Mouse (Mus musculus) gastrocnemius, adult 2 months (tissue): Measurements from ENCODE around the gene Sorl1. TPM values are rescaled to one million over a fixed set of nuclear protein-coding genes. Genes with fewer than 3 reads are reported as not detected.

Experiments used
- DNase-seq: peaks from one replicate; pipeline ENCODE4 v3.0.0; 2022
- H3K27ac ChIP-seq: fragments of 200-600 bp; 2 replicates; pipeline ENCODE4 v1.8.1; 2022; ENCODE audit warnings: mild to moderate bottlenecking
- H3K4me3 ChIP-seq: fragments of 200-600 bp; 2 replicates; pipeline ENCODE4 v1.8.1; 2022; ENCODE audit warnings: mild to moderate bottlenecking, moderate library complexity
- CTCF ChIP-seq: fragments of 200-600 bp; IDR thresholded peaks from 2 replicates; pipeline ENCODE4 v1.8.1; 2022; ENCODE audit warnings: antibody characterized with exemption, mild to moderate bottlenecking, moderate library complexity
- intact Hi-C: fragments of 180-260 bp; cut with DNase I; formaldehyde crosslinking; loops from one replicate; pipeline ENCODE4 v1.15.1; 2025
- total RNA-seq, 2 experiments: library from RNA; stranded (reverse); gene quantifications; 2 replicates each; pipeline ENCODE4 v1.2.3; 2021

Gene Sorl1
- total RNA-seq, 2 experiments from 2014 or later = 38.7 to 43.4 TPM

DNA sequence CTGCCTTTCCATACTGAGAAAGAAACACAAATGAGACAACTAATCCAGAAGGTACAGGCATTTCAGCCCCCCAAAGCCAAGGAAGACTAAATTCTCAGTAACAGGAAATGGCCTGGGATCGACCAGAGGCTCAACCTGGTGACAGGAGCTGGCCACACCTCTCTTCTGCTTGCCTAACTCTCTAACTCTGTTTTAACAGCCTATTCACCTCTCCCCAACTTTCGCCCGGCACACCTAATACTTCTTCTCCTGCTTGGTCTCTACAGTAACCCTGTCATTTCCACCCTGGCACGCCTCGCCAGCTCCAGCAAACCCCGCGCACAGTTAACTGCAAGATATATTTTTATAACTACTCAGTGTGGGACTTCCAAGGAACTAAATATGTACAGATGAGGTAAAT lies 9.0 kb downstream of the Sorl1 start:
- DNase-seq = no peak
- intact Hi-C loops = no loop called here
- no peak for TF ChIP-seq CTCF
- peak overlapping the region; percentile 40; the same call in 1 of the 2 replicates for H3K27ac ChIP-seq
- no peak overlapping the region for H3K4me3 ChIP-seq

DNA sequence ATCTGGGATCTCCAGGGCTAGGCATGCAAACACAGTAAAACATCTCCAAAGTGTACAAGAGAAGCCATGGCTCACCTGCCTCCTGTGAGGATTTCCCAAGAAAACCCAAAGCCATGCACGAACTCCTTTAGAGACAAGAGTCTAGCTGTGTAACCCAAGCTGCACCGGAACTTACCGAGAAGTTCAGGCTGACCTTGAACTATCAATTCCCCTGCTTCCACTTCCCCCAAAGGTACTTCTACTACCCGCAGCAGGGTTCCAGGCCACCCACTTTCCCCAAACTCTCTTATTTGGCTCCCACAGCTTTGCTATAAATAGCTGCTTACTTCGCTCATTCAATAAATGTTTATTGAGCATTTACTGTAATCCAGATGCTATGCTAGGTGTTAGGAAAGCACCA lies 10.8 kb downstream of the Sorl1 start:
- no peak for TF ChIP-seq CTCF
- intact Hi-C loops = no loop called here
- no peak overlapping the region for H3K4me3 ChIP-seq
- peak overlapping the region; percentile 94 for H3K27ac ChIP-seq
- no peak for DNase-seq

DNA sequence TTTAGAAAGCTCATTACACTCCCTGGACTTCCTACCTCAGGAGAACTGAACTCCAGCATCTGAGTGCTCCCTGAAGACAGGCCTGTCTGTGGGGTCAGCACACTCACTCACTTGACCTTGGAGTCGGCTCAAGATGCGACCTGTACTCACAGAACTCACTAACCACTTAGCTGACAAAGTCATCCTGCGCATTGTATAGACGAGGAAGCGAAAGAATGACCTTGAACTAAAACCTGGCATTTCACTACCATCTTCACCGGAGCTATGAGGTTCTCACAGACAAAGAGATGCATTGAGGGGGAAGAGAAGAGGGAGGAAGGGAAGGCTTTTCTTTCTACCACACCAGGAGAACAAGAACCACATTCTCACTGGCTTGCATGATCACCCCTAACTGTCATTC lies 11.4 kb downstream of the Sorl1 start:
- no peak for DNase-seq
- intact Hi-C loops = no loop called here

DNA sequence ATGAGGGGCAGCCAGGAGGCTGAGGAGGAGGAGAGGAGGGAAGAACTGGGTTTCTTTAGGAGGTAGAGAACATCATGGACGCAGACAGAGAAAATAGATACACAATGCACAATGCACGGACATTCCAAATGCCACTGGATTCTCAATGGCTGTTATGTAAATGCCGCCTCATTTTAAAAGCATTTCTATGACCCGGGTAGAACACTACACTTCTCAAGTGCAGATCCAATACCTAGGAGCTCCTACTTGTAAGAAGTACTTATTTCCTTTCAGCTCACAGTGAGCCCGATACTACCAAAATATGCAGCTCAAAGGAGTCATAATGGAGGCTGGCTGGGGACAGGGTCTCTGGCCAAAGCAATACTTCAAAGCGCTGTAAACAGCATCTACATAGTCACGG lies 12.8 kb downstream of the Sorl1 start:
- no peak for TF ChIP-seq CTCF
- no peak for DNase-seq
- intact Hi-C loops = no loop called here
- peak overlapping the region; percentile 36 for H3K4me3 ChIP-seq
- H3K27ac ChIP-seq = peak overlapping the region; percentile 94

More for the DNA sequence above, 11.4 kb downstream of the Sorl1 start:
- Histone ChIP-seq H3K4me3 (no peak overlapping the region), H3K27ac (peak overlapping the region; percentile 94)
- TF ChIP-seq CTCF = no peak

DNA sequence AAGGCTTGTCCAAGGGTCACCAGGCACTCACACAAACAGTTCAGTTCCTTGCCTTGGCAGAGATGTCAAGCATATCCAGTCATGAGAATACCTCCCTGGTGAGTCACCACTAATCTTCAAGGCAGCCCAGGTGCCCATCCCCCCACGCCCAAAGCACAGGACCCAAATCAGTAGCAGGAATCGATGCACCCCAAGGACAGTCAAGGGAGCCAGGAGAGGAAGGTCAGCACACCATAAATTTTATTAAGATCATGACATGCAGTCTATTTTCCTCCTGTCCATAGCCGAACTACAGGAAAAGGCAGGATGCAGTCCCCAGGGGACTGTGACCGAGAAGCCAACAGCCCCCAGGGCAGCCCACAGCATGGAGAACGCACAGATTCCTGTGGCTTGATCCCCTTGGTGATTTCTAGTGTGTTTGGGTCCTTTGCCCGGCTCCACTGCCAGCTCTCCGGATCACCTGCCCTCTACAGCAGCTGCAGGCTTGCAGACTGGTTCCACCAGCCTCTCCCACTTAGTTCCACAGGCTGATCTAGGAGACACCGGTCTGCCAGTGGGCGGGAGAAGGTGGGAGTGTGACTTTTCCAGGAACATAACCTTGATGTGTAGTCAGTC lies 14.2 kb downstream of the Sorl1 start:
- peak; percentile 86 for DNase-seq
- H3K4me3 ChIP-seq = peak overlapping the region; percentile 36
- peak overlapping the region; percentile 94 for H3K27ac ChIP-seq
- intact Hi-C loops = no loop called here
- TF ChIP-seq CTCF = no peak

DNA sequence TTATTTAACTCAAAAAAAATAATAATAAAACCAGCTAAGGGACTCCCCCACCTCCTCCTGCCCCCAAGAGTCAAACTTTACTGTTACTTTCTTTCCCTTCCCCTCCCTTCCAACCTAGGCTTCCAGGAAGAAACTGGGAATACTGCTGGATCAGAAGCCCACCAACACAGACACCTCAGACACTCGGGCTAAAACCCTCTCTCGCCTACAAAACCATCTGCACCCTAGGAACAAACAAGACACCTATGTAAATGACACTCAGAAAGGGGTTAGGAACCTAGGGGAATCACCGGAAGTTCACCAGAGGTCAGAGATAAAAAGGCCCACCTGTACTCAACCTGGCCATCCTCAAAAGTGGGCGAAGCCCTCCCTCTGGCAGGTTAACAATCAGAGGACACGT lies 15.0 kb downstream of the Sorl1 start:
- Histone ChIP-seq H3K27ac (peak overlapping the region; percentile 94), H3K4me3 (peak overlapping the region; percentile 29)
- intact Hi-C loops = no loop called here
- no peak for TF ChIP-seq CTCF
- DNase-seq = peak; percentile 14

DNA sequence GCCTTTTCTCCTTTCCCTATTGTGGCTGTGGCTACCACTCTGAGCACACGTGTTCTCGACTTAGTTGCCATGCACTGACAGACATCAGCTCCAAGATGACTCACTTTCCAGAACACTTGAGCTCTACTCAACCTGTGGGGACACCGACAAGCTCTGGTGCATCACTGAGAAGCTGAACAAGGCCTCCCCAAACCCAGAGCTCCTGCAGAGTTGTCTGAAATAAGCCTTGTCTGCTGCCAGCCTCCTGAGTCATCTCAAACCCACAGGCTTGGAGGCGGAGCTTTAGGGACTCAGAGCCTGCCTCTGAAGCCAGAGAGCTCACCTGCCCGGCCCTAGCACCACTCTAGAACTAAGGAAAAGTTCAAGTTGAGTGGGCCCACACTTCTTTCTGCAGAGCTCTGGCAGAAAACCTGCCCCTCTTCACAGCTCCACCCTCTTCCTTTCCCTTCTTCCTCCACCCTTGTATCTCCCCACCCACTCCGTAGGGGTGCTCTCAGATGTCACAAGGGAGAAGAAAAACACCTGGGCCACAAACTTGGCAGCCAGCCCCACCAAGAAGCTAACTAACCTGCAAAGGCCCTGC lies 15.6 kb downstream of the Sorl1 start:
- peak overlapping the region; percentile 94 for H3K27ac ChIP-seq
- intact Hi-C loops = no loop called here
- no peak for TF ChIP-seq CTCF
- DNase-seq = peak; percentile 35
- H3K4me3 ChIP-seq = no peak overlapping the region

DNA sequence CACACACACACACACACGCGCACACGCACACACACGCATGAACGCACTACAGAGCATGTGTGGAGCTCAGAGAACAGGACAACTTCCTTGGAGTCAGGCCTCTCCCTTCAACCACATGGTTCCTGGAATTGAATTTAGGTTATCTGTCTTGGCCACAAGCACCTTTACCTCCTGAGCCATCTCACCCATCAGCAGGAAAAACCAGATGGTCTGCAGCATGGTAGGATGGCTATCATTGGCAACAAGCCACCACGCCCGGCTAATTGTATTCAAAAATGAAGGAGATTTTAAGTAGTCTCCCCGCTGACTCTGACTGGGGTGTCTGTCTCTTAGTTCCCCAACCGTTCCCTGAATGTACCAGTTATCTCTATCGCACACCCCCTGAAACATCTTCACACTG lies 17.0 kb downstream of the Sorl1 start:
- Histone ChIP-seq H3K27ac (peak overlapping the region; percentile 94; the same call in 1 of the 2 replicates), H3K4me3 (no peak overlapping the region)
- no peak for TF ChIP-seq CTCF
- peak; percentile 8 for DNase-seq
- intact Hi-C loops = no loop called here

DNA sequence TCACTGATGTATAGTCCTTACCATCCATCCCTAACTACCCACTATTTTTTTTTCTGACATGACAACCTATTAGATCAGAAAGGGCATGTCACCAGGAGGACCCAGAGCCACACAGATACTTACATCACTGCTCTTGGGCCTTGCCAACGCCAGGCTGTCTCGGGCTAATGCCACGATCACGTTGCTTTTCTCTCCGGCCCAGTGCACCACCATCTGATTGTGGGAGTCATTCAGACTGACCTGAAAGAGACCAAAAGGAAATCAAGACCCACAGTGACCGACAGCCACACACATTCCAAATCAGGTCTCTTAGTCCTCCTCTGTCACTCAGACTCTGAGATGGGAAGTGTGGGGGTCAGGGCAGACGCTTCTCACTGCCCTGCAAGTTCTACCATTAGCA lies 17.8 kb downstream of the Sorl1 start:
- TF ChIP-seq CTCF = no peak
- H3K4me3 ChIP-seq = no peak overlapping the region
- no peak for DNase-seq
- intact Hi-C loops = no loop called here
- peak overlapping the region; percentile 49; the same call in 1 of the 2 replicates for H3K27ac ChIP-seq

DNA sequence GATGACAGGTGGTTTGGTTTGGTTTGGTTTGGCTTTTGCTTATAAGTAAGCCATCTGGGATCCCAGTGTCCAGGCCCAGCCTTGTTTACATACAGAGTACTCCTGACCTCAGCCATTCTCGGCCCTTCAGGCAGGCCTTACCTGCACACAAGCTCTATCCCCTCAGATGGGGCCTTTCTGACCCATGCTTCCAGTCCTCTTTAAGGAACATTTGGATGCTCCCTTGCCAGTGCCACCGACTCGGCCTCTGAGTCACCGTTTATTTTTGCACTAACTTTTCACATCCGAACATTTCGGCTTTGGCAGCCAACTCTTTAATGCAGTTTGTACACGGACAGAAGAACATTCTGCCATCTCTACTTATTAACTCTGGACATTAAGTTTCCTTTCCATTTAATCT lies 20.6 kb downstream of the Sorl1 start:
- peak overlapping the region; percentile 86 for H3K27ac ChIP-seq
- no peak overlapping the region for H3K4me3 ChIP-seq
- peak; percentile 59 for DNase-seq
- intact Hi-C loops = no loop called here
- TF ChIP-seq CTCF = no peak

DNA sequence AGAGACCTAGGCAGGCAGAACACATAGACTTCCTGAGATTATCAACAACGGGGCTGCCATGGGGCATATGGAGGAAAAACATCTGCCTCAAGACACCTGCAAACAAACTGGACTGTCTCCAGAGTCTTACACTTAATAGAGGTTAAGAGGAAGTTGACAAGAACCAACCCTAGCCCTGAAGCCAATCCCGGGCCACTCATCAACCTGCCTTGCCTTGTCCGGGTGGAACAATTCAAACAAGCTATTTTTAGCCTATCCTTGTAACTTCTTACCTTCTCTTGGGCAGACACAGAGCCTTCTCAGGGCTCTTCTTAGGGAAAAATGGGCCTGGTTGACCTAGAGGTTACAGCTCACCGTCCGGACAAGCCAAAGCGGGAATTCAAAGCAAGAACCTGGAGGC lies 22.1 kb downstream of the Sorl1 start:
- no peak for TF ChIP-seq CTCF
- H3K4me3 ChIP-seq = no peak overlapping the region
- H3K27ac ChIP-seq = peak overlapping the region; percentile 86
- intact Hi-C loops = no loop called here
- no peak for DNase-seq

DNA sequence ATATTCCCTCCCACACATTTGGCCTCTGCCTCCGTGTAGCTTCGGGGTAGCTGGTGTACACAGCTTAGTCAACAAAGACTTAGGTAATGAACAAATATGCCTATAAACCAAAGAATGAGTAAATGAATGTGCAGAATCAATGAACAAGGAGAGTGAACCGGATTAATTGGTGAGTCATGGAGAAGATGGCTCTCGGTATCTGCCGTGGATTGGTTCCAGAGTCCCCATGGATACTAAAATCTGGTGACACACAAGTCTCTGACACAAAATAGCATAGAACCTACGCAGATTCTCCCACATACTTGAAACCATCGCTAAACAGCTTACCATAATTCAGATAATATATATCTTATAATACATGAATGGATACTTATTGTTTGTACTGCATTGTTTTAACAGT lies 22.8 kb downstream of the Sorl1 start:
- H3K4me3 ChIP-seq = no peak overlapping the region
- peak overlapping the region; percentile 86 for H3K27ac ChIP-seq
- intact Hi-C loops = no loop called here
- no peak for TF ChIP-seq CTCF
- no peak for DNase-seq

DNA sequence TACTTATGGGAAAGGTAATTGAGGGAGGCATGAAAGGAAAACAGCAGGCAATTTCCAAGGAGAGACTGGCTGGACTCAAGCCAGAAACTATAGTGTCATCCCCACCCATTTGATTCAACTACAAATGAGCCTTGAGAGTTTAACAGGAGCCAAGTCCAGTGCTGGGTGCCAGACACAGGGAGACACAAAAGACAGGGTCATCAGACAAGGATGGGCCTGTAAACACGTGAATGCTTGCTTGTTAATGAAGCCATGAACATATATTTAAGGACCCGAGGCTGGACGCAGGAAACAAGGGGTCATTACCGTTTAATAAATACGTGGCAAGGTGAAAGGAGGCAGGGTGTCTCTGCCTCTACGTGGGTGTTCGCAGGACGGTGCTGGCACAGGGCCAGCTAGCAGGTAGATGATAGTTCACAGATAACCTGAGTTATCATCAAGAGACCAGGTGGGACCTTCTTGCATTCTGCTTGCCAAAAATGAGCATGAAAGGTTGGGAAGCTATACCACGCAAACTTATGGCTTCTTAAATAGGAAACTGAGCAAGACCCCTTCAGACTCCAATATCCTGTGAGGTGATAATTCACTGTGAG lies 23.4 kb downstream of the Sorl1 start:
- intact Hi-C loops = no loop called here
- no peak for TF ChIP-seq CTCF
- Histone ChIP-seq H3K27ac (no peak overlapping the region), H3K4me3 (no peak overlapping the region)
- peak; percentile 18 for DNase-seq
